Mouse (Mus musculus): ENCODE results near the gene Olfr573-ps1. TPM values are rescaled to one million over a fixed set of nuclear protein-coding genes. Genes with fewer than 3 reads are reported as not detected.

The Olfr573-ps1 gene
- polyA plus RNA-seq (2015; fragmentation: Nextera tagmentation; extraction: Ambion mirVana) = not detected in 2 replicates

GRCm38 (mm10) chr7:102942475-102942874 lies at the start of gene Olfr573-ps1:
Gene Olfr573-ps1, minus strand, starts transcription at chr7:102942575.
- H3K4me1 ChIP-seq (replicated peaks; ENCODE audit: control insufficient read depth, insufficient read depth) = no peaks in the 10 kb centered on the region
- no peak for ATAC-seq (ENCODE audit: low FRiP score, low TSS enrichment)
- 64% methylated on average over 2 of the region's 2 CpGs for WGBS
- H3K9me3 ChIP-seq (ENCODE audit: control insufficient read depth, low read length) = no peaks in the 10 kb centered on the region
- H3K27ac ChIP-seq (replicated peaks) = no peak within 1 kb of the TSS
- H3K4me2 ChIP-seq (replicated peaks; ENCODE audit: low read depth) = no peak within 1 kb of the TSS
- DNase-seq (ENCODE audit: low spot score) = no peak
- H3K4me3 ChIP-seq (ENCODE audit: low read depth, low read length) = no peak within 1 kb of the TSS
- no peaks in the 10 kb centered on the region for H3K36me3 ChIP-seq (ENCODE audit: control insufficient read depth, insufficient read depth, low read length)
- no peak for TF ChIP-seq CTCF (IDR thresholded peaks at IDR 0.05; ENCODE audit: low read depth)
- no peak for TF ChIP-seq EP300 (optimal IDR thresholded peaks at IDR 0.05)
- H3K27me3 ChIP-seq (ENCODE audit: control insufficient read depth, insufficient read depth, low read length) = no peaks in the 10 kb centered on the region
- H3K9ac ChIP-seq (ENCODE audit: low read length) = no peak within 1 kb of the TSS

- WGBS = 65% methylated on average over 3 of the region's 3 CpGs
- Histone ChIP-seq H3K9me3 (ENCODE audit: control insufficient read depth, low read length) (no peaks in the 10 kb centered on the region), H3K9ac (ENCODE audit: low read length) (no peak within 1 kb of the TSS), H3K36me3 (ENCODE audit: control insufficient read depth, insufficient read depth, low read length) (no peaks in the 10 kb centered on the region), H3K27ac (replicated peaks) (no peak within 1 kb of the TSS), H3K4me2 (replicated peaks; ENCODE audit: low read depth) (no peak within 1 kb of the TSS), H3K4me1 (replicated peaks; ENCODE audit: control insufficient read depth, insufficient read depth) (no peaks in the 10 kb centered on the region), H3K4me3 (ENCODE audit: low read depth, low read length) (no peak within 1 kb of the TSS), H3K27me3 (ENCODE audit: control insufficient read depth, insufficient read depth, low read length) (no peaks in the 10 kb centered on the region)
- TF ChIP-seq CTCF (IDR thresholded peaks at IDR 0.05; ENCODE audit: low read depth) (no peak), EP300 (optimal IDR thresholded peaks at IDR 0.05) (no peak)
- ATAC-seq (ENCODE audit: low FRiP score, low TSS enrichment) = no peak
- no peak for DNase-seq (ENCODE audit: low spot score)
Measured at GRCm38 (mm10) chr7:102989224-102989623, 46.8 kb upstream of the Olfr573-ps1 start, which contains the start of gene Olfr578. Gene Olfr578, minus strand, starts transcription at chr7:102989324.

- Histone ChIP-seq H3K4me1 (replicated peaks; ENCODE audit: control insufficient read depth, insufficient read depth) (no peaks in the 10 kb centered on the region), H3K9me3 (ENCODE audit: control insufficient read depth, low read length) (no peaks in the 10 kb centered on the region), H3K36me3 (ENCODE audit: control insufficient read depth, insufficient read depth, low read length) (no peaks in the 10 kb centered on the region), H3K27me3 (ENCODE audit: control insufficient read depth, insufficient read depth, low read length) (no peaks in the 10 kb centered on the region), H3K4me2 (replicated peaks; ENCODE audit: low read depth) (no peak within 1 kb of the TSS), H3K27ac (replicated peaks) (no peak within 1 kb of the TSS), H3K9ac (ENCODE audit: low read length) (no peak within 1 kb of the TSS), H3K4me3 (ENCODE audit: low read depth, low read length) (no peak within 1 kb of the TSS)
- TF ChIP-seq EP300 (optimal IDR thresholded peaks at IDR 0.05) (no peak), CTCF (IDR thresholded peaks at IDR 0.05; ENCODE audit: low read depth) (no peak)
- DNase-seq (ENCODE audit: low spot score) (no peak), ATAC-seq (ENCODE audit: low FRiP score, low TSS enrichment) (no peak)
- 77% methylated on average over 2 of the region's 2 CpGs for WGBS
Measured at GRCm38 (mm10) chr7:102975843-102976242, 33.5 kb upstream of the Olfr573-ps1 start, which contains the start of gene Olfr577. Gene Olfr577, minus strand, starts transcription at chr7:102975943.

- Histone ChIP-seq H3K27me3 (ENCODE audit: control insufficient read depth, insufficient read depth, low read length) (no peaks in the 10 kb centered on the region), H3K9ac (ENCODE audit: low read length) (no peak overlapping the region), H3K4me3 (ENCODE audit: low read depth, low read length) (no peak overlapping the region), H3K4me1 (replicated peaks; ENCODE audit: control insufficient read depth, insufficient read depth) (no peaks in the 10 kb centered on the region), H3K4me2 (replicated peaks; ENCODE audit: low read depth) (no peak overlapping the region), H3K27ac (replicated peaks) (no peak overlapping the region), H3K36me3 (ENCODE audit: control insufficient read depth, insufficient read depth, low read length) (no peaks in the 10 kb centered on the region), H3K9me3 (ENCODE audit: control insufficient read depth, low read length) (no peaks in the 10 kb centered on the region)
- 45% methylated on average over 1 of the region's 1 CpGs for WGBS
- TF ChIP-seq EP300 (optimal IDR thresholded peaks at IDR 0.05) (no peak), CTCF (IDR thresholded peaks at IDR 0.05; ENCODE audit: low read depth) (no peak)
- ATAC-seq (ENCODE audit: low FRiP score, low TSS enrichment) (no peak), DNase-seq (ENCODE audit: low spot score) (no peak)
Measured at GRCm38 (mm10) chr7:102974399-102974798, 32.0 kb upstream of the Olfr573-ps1 start.

- no peak within 1 kb of the TSS for H3K4me3 ChIP-seq (ENCODE audit: low read depth, low read length)
- H3K9ac ChIP-seq (ENCODE audit: low read length) = no peak within 1 kb of the TSS
- ATAC-seq (ENCODE audit: low FRiP score, low TSS enrichment) = no peak
- H3K4me2 ChIP-seq (replicated peaks; ENCODE audit: low read depth) = no peak within 1 kb of the TSS
- no peak for TF ChIP-seq EP300 (optimal IDR thresholded peaks at IDR 0.05)
- TF ChIP-seq CTCF (IDR thresholded peaks at IDR 0.05; ENCODE audit: low read depth) = no peak
- no peaks in the 10 kb centered on the region for H3K36me3 ChIP-seq (ENCODE audit: control insufficient read depth, insufficient read depth, low read length)
- H3K9me3 ChIP-seq (ENCODE audit: control insufficient read depth, low read length) = no peaks in the 10 kb centered on the region
- WGBS = 14% methylated on average over 2 of the region's 2 CpGs
- no peaks in the 10 kb centered on the region for H3K27me3 ChIP-seq (ENCODE audit: control insufficient read depth, insufficient read depth, low read length)
- no peaks in the 10 kb centered on the region for H3K4me1 ChIP-seq (replicated peaks; ENCODE audit: control insufficient read depth, insufficient read depth)
- no peak for DNase-seq (ENCODE audit: low spot score)
- no peak within 1 kb of the TSS for H3K27ac ChIP-seq (replicated peaks)
Measured at GRCm38 (mm10) chr7:102962360-102962759, 20.0 kb upstream of the Olfr573-ps1 start, which contains the start of gene Olfr576. Gene Olfr576, plus strand, starts transcription at chr7:102962660.

- no peak for ATAC-seq (ENCODE audit: low FRiP score, low TSS enrichment)
Measured at GRCm38 (mm10) chr7:102958593-102958992, 16.2 kb upstream of the Olfr573-ps1 start, which contains the start of gene Olfr575. Gene Olfr575, minus strand, starts transcription at chr7:102958775.

More at GRCm38 (mm10) chr7:102958593-102958992, 16.2 kb upstream of the Olfr573-ps1 start, which contains the start of gene Olfr575:
- no peak for DNase-seq (ENCODE audit: low spot score)
- Histone ChIP-seq H3K4me2 (replicated peaks; ENCODE audit: low read depth) (no peak within 1 kb of the TSS), H3K9ac (ENCODE audit: low read length) (no peak within 1 kb of the TSS), H3K27me3 (ENCODE audit: control insufficient read depth, insufficient read depth, low read length) (no peaks in the 10 kb centered on the region), H3K36me3 (ENCODE audit: control insufficient read depth, insufficient read depth, low read length) (no peaks in the 10 kb centered on the region), H3K4me1 (replicated peaks; ENCODE audit: control insufficient read depth, insufficient read depth) (no peaks in the 10 kb centered on the region), H3K9me3 (ENCODE audit: control insufficient read depth, low read length) (no peaks in the 10 kb centered on the region), H3K4me3 (ENCODE audit: low read depth, low read length) (no peak within 1 kb of the TSS), H3K27ac (replicated peaks) (no peak within 1 kb of the TSS)
- WGBS = 28% methylated on average over 1 of the region's 1 CpGs
- TF ChIP-seq EP300 (optimal IDR thresholded peaks at IDR 0.05) (no peak), CTCF (IDR thresholded peaks at IDR 0.05; ENCODE audit: low read depth) (no peak)
